Mouse (Mus musculus) lung, postnatal 0 days (tissue): ENCODE measurements around the gene Lasp1.

ENCODE experiments used
- CTCF ChIP-seq: IDR thresholded peaks from 2 replicates; pipeline ENCODE4 v1.5.1; 2016; ENCODE audit warnings: antibody characterized with exemption, mild to moderate bottlenecking
- EP300 ChIP-seq: IDR thresholded peaks from 2 replicates; pipeline ENCODE4 v1.6.1; 2016; ENCODE audit warnings: antibody characterized with exemption, mild to moderate bottlenecking, control low read depth

DNA sequence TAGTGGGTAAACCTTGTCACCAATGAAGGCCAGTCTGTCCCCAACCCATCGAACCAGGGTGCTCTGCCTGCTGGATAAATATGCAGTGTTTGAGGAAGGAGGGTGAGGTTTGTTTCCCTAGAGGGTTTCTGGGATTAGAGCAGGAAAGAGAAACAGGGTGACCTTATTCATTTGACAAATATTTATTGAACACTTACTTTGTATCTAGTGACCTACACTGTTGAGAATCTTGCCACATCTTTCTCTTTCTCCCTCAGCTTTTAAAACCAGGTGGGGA, 3.3 kb downstream of the Lasp1 start:
- TF ChIP-seq CTCF (no peak), EP300 (no peak; the same call in 1 of the 2 replicates)
